Mouse (Mus musculus) megakaryocyte-erythroid progenitor cell, adult 5-6 weeks (primary cell): ENCODE results near the gene Cisd1. TPM values are rescaled to one million over a fixed set of nuclear protein-coding genes. Genes with fewer than 3 reads are reported as not detected.

Experiments
- ATAC-seq: replicated peaks from 2 replicates; pipeline ENCODE4 v1.8.0; 2016; ENCODE audit warnings: mild to moderate bottlenecking, inconsistent platforms; ENCODE audit not compliant: severe bottlenecking, poor library complexity, low FRiP score, low TSS enrichment
- total RNA-seq, 2 experiments: library from RNA; stranded (forward) in 1 of 2; stranded (reverse) in 1 of 2; fragments of 200-1000, 215-1000 nt in 1 of 2; fragments of >200 nt in 1 of 2; fragmentation: Nextera tagmentation in 1 of 2; gene quantifications; 2 replicates each; pipeline ENCODE4 v1.2.3; 2014 to 2017

Cisd1 gene
- total RNA-seq, 2 experiments from 2014 or later = 20.6 to 65.6 TPM

- peak; percentile 27; the same call in 1 of the 2 replicates for ATAC-seq
These were observed 60.1 kb downstream of the Cisd1 start for GRCm38 (mm10) chr10:71284511-71285125.

GRCm38 (mm10) chr10:71284131-71284510 is 60.6 kb downstream of the Cisd1 start:
- no peak for ATAC-seq

Other genes with a start within 250 kb of the Cisd1 start
- gene Bicc1, start 185.3 kb downstream of the Cisd1 start, total RNA-seq (2014; fragmentation: Nextera tagmentation) = not detected in 2 replicates
- not detected in 2 replicates for gene Bicc1, start 185.3 kb downstream of the Cisd1 start, total RNA-seq (2017)
- gene Tfam, start 106.7 kb downstream of the Cisd1 start, total RNA-seq (2014; fragmentation: Nextera tagmentation) = 45.5 and 81.4 TPM in 2 replicates
- gene Tfam, start 106.7 kb downstream of the Cisd1 start, total RNA-seq (2017) = 177 and 190 TPM in 2 replicates
- gene Ube2d1, start 59.7 kb downstream of the Cisd1 start, total RNA-seq (2014; fragmentation: Nextera tagmentation) = 21.4 and 24.8 TPM in 2 replicates
- 7.8 and 12.4 TPM in 2 replicates for gene Ube2d1, start 59.7 kb downstream of the Cisd1 start, total RNA-seq (2017)
- gene Ipmk, start 2.8 kb upstream of the Cisd1 start, total RNA-seq (2014; fragmentation: Nextera tagmentation) = 26.2 and 37.2 TPM in 2 replicates
- 42.3 and 49.0 TPM in 2 replicates for gene Ipmk, start 2.8 kb upstream of the Cisd1 start, total RNA-seq (2017)